ENCODE assay signal across 8 mouse cellular contexts in the genomic region with DNA sequence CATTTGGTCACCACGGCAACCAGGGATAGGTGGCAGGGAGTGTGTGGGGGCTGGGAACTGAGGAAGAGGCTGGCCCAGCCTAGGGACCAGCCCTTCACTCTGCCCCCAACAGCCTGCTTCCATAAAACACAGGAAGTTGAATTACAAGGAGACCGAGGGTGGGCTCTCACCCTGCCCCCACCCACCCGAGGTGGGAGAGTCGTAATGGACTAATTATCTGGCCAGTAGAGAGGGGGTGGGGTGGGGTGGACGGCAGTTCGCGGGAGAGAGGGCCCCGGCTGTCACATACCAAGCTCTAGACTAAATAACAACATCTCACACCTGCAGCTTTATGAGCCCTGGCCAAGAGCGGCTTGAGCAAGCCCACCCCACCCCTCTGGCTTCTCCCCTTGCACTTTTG.
DNase-seq lines count a peak whose midpoint lies in the region; ATAC-seq and TF ChIP-seq lines count a peak whose summit lies in the region.

No protein-coding gene starts in this region.

- no peaks in the 10 kb centered on the region for H3K9me3 ChIP-seq in heart, embryonic 15.5 days (replicated peaks)
- no peaks in the 10 kb centered on the region for H3K9me3 ChIP-seq in MEL (replicated peaks; ENCODE audit: insufficient read depth, low read length)
- H3K9me3 ChIP-seq in forebrain, embryonic 14.5 days (replicated peaks; ENCODE audit: control insufficient read depth, low read length), result no peaks in the 10 kb centered on the region
- H3K9me3 ChIP-seq in liver, embryonic 14.5 days (ENCODE audit: control insufficient read depth, low read length), result no peaks in the 10 kb centered on the region

- H3K27me3 ChIP-seq in heart, embryonic 15.5 days, result peaks cover 8% of the 10 kb centered on the region; the same call in 1 of the 2 replicates
- H3K27me3 ChIP-seq in MEL (ENCODE audit: control insufficient read depth in 1 of 2, insufficient read depth in 2 of 2, low read length in 2 of 2), result no peaks in the 10 kb centered on the region; a peak in 1 of 4 replicates
- H3K27me3 ChIP-seq in forebrain, embryonic 14.5 days (replicated peaks; ENCODE audit: control insufficient read depth, insufficient read depth, low read length), result peaks cover 6% of the 10 kb centered on the region; the same call in 1 of the 2 replicates
- no peaks in the 10 kb centered on the region for H3K27me3 ChIP-seq in liver, embryonic 14.5 days (ENCODE audit: control insufficient read depth, insufficient read depth, low read length)

- no peak for TF ChIP-seq POLR2A in MEL (IDR thresholded peaks at IDR 0.05; ENCODE audit: control insufficient read depth in 1 of 2, insufficient read depth in 1 of 2, low read depth in 1 of 2, low read length in 2 of 2, poor library complexity in 1 of 2)

- H3K4me1 ChIP-seq in heart, embryonic 15.5 days (replicated peaks), result peaks cover 17% of the 10 kb centered on the region
- H3K4me1 ChIP-seq in MEL (ENCODE audit: control insufficient read depth in 1 of 2, insufficient read depth in 2 of 2, low read length in 2 of 2), result peaks cover 3 to 18% of the 10 kb centered on the region in 2 experiments; a peak in 3 of 4 replicates
- peaks cover 16% of the 10 kb centered on the region for H3K4me1 ChIP-seq in forebrain, embryonic 14.5 days (ENCODE audit: control insufficient read depth, insufficient read depth, low read length)
- peaks cover 0 to 7% of the 10 kb centered on the region in 2 experiments; a peak in 1 of 4 replicates for H3K4me1 ChIP-seq in liver, embryonic 14.5 days (replicated peaks; ENCODE audit: control insufficient read depth in 2 of 2, insufficient read depth in 2 of 2, low read length in 1 of 2)

- no peak overlapping the region for H3K9ac ChIP-seq in heart, embryonic 15.5 days
- H3K9ac ChIP-seq in MEL (ENCODE audit: control insufficient read depth, low read depth, low read length, poor library complexity, severe bottlenecking), result peak overlapping the region; percentile 25; the same call in 1 of the 2 replicates
- peak overlapping the region; percentile 30; the same call in 1 of the 2 replicates for H3K9ac ChIP-seq in forebrain, embryonic 14.5 days (ENCODE audit: low read length)
- no peak overlapping the region for H3K9ac ChIP-seq in liver, embryonic 14.5 days (replicated peaks)

- H3K36me3 ChIP-seq in heart, embryonic 15.5 days, result no peaks in the 10 kb centered on the region
- H3K36me3 ChIP-seq in MEL (ENCODE audit: control insufficient read depth in 1 of 2, insufficient read depth in 2 of 2, low read length in 2 of 2), result peaks cover 0 to 12% of the 10 kb centered on the region in 2 experiments; a peak in 2 of 4 replicates
- no peaks in the 10 kb centered on the region for H3K36me3 ChIP-seq in forebrain, embryonic 14.5 days (ENCODE audit: control insufficient read depth, insufficient read depth, low read length)
- H3K36me3 ChIP-seq in liver, embryonic 14.5 days (replicated peaks; ENCODE audit: control insufficient read depth, insufficient read depth, low read depth), result no peaks in the 10 kb centered on the region

- no peak for TF ChIP-seq EP300 in MEL (IDR thresholded peaks at IDR 0.05; ENCODE audit: low read depth in 1 of 2, low read length in 2 of 2)
- no peak for TF ChIP-seq EP300 in liver, embryonic 14.5 days (IDR thresholded peaks at IDR 0.05; ENCODE audit: low read depth)

- 7% methylated on average over 9 of the region's 9 CpGs for WGBS in heart, embryonic 15.5 days
- 1% methylated on average over 9 of the region's 9 CpGs for WGBS in forebrain, embryonic 14.5 days
- WGBS in liver, embryonic 14.5 days (ENCODE audit: insufficient replicate concordance), result 18% methylated on average over 9 of the region's 9 CpGs

- no peak for TF ChIP-seq CTCF in MEL (IDR thresholded peaks at IDR 0.05 in 2 of 3, conservative IDR thresholded peaks at IDR 0.05 in 1 of 3; ENCODE audit: control insufficient read depth in 1 of 3, insufficient read depth in 1 of 3, low read depth in 2 of 3, low read length in 3 of 3, poor library complexity in 1 of 3, severe bottlenecking in 1 of 3)
- TF ChIP-seq CTCF in liver, embryonic 14.5 days (IDR thresholded peaks at IDR 0.05; ENCODE audit: low read depth), result no peak

- peak overlapping the region; percentile 46 for H3K4me2 ChIP-seq in heart, embryonic 15.5 days
- H3K4me2 ChIP-seq in forebrain, embryonic 14.5 days (ENCODE audit: low read length), result peak overlapping the region; percentile 5; the same call in 1 of the 2 replicates
- peak overlapping the region; percentile 48 for H3K4me2 ChIP-seq in liver, embryonic 14.5 days (ENCODE audit: low read depth)

- peak overlapping the region; percentile 30 for H3K4me3 ChIP-seq in heart, embryonic 15.5 days
- peak overlapping the region; percentile 47 to 50 for H3K4me3 ChIP-seq in MEL (ENCODE audit: control insufficient read depth in 1 of 2, insufficient read depth in 1 of 2, low read depth in 2 of 2, low read length in 2 of 2)
- H3K4me3 ChIP-seq in forebrain, embryonic 14.5 days (ENCODE audit: low read depth, low read length), result no peak overlapping the region
- no peak overlapping the region for H3K4me3 ChIP-seq in liver, embryonic 14.5 days (ENCODE audit: insufficient read depth in 1 of 2, low read depth in 2 of 2, low read length in 2 of 2)

- ATAC-seq in heart, embryonic 15.5 days (replicated peaks; ENCODE audit: insufficient number of reproducible peaks, insufficient read depth, low FRiP score, low read depth), result no peak
- peak; percentile 66 for ATAC-seq in forebrain, embryonic 14.5 days
- no peak for ATAC-seq in liver, embryonic 14.5 days (ENCODE audit: insufficient read depth)

- no peak overlapping the region for H3K27ac ChIP-seq in heart, embryonic 15.5 days
- no peak overlapping the region for H3K27ac ChIP-seq in MEL (ENCODE audit: control insufficient read depth, low read depth, low read length)
- H3K27ac ChIP-seq in forebrain, embryonic 14.5 days (ENCODE audit: low read depth, low read length), result peak overlapping the region; percentile 44; the same call in 1 of the 2 replicates
- H3K27ac ChIP-seq in liver, embryonic 14.5 days, result no peak overlapping the region

- H3K79me2 ChIP-seq in MEL (ENCODE audit: control insufficient read depth, insufficient read depth, low read length, poor library complexity), result no peaks in the 10 kb centered on the region; the same call in 1 of the 2 replicates

- no peak for DNase-seq in heart, adult 18-20 months
- DNase-seq in MEL (ENCODE audit: low read depth, low spot score), result no peak
- no peak for DNase-seq in forebrain, embryonic 14.5 days (ENCODE audit: low spot score)
- DNase-seq in liver, embryonic 14.5 days (ENCODE audit: low read depth in 3 of 3, low spot score in 3 of 3), result no peak
- DNase-seq in cerebellum, adult 8-10 months, result no peak
- no peak for DNase-seq in layer of hippocampus, adult 11-12 months (ENCODE audit: low spot score)
- DNase-seq in c-Kit-positive CD71-positive TER-119-positive erythroid progenitor cells, embryonic 14.5 days (ENCODE audit: low spot score), result no peak

- no peak for TF ChIP-seq RAD21 in MEL (IDR thresholded peaks at IDR 0.05; ENCODE audit: low read depth, low read length)

TF ChIP-seq in MEL, 35 proteins besides CTCF, POLR2A, EP300 and RAD21:
- no peak for TF ChIP-seq NELFE (IDR thresholded peaks at IDR 0.05; ENCODE audit: low read depth, low read length)
- TF ChIP-seq MAFK (IDR thresholded peaks at IDR 0.05; ENCODE audit: borderline replicate concordance, low read depth, low read length), result no peak
- no peak for TF ChIP-seq POLR2AphosphoS2 (IDR thresholded peaks at IDR 0.05; ENCODE audit: low read length)
- no peak for TF ChIP-seq USF1 (IDR thresholded peaks at IDR 0.05; ENCODE audit: low read depth, low read length)
- no peak for TF ChIP-seq ZMIZ1 (IDR thresholded peaks at IDR 0.05; ENCODE audit: low read depth, low read length)
- no peak for TF ChIP-seq MEF2A (IDR thresholded peaks at IDR 0.05; ENCODE audit: extremely low read depth, insufficient replicate concordance, low read depth, low read length, poor library complexity, severe bottlenecking)
- no peak for TF ChIP-seq MXI1 (IDR thresholded peaks at IDR 0.05; ENCODE audit: low read depth, low read length)
- no peak for TF ChIP-seq CHD1 (IDR thresholded peaks at IDR 0.05; ENCODE audit: low read depth, low read length)
- no peak for TF ChIP-seq TBP (IDR thresholded peaks at IDR 0.05; ENCODE audit: low read depth, low read length)
- no peak for TF ChIP-seq MAX (IDR thresholded peaks at IDR 0.05; ENCODE audit: low read length)
- TF ChIP-seq E2F4 (IDR thresholded peaks at IDR 0.05; ENCODE audit: borderline replicate concordance, low read depth, low read length), result no peak
- TF ChIP-seq GATA1 (IDR thresholded peaks at IDR 0.05; ENCODE audit: low read depth, low read length), result no peak
- TF ChIP-seq SMC3 (IDR thresholded peaks at IDR 0.05; ENCODE audit: low read depth, low read length), result no peak
- TF ChIP-seq KAT2A (conservative IDR thresholded peaks at IDR 0.05; ENCODE audit: low read depth, low read length), result no peak

Comparison
In these comparisons a context has a peak if more than half of its experiments do, and no peak if none do; other contexts are left out.
1. H3K4me3 ChIP-seq: peak in heart, embryonic 15.5 days (single experiment) and MEL (2 of 2); none in forebrain, embryonic 14.5 days (single experiment) and liver, embryonic 14.5 days (0 of 2).
2. H3K9ac ChIP-seq: peak in MEL (single experiment) and forebrain, embryonic 14.5 days (single experiment); none in heart, embryonic 15.5 days (single experiment) and liver, embryonic 14.5 days (single experiment).
3. Peak in every context shown above with its lines, with median percentiles within 50 percentile points of each other: H3K4me2 ChIP-seq.